In the genomic region with DNA sequence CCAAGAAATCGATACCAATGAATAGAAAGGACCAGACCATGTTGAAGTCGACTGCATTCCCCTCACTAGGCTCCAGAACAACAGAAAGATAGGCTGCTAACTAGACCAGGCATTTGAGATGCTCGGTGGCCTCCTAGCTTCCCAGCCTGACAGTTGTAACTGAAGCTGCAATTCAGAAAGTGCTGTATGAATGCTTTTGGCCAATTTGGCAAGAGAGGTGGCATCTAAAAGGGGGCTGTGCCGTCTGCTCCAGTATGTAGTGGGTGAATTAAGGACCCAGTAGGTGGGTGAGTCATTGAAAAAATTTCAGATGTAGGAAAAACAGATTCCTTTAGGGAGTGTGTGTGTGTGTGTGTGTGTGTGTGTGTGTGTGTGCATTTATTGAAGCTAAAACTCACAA, we compare ENCODE assay signal across 30 mouse cellular contexts.
DNase-seq lines count a peak whose midpoint lies in the region; ATAC-seq lines count a peak whose summit lies in the region.
"Had no signal": no experiment of that assay in that cellular context is flagged by ENCODE, and none has a peak within 500 bp of the region (broad histone marks: within the 10 kb centered on the region; RNA-seq: fewer than 3 reads in every experiment).

No protein-coding gene starts in this region.

- no peaks in the 10 kb centered on the region for H3K9me3 ChIP-seq in embryonic facial prominence, embryonic 10.5 days
- H3K9me3 ChIP-seq: embryonic facial prominence, embryonic 15.5 days; forebrain, embryonic 12.5 days; heart, embryonic 12.5 days; hindbrain, embryonic 13.5 days; midbrain, embryonic 15.5 days had no signal

- WGBS in embryonic facial prominence, embryonic 10.5 days = 74% methylated on average over 4 of the region's 4 CpGs

- no peaks in the 10 kb centered on the region for H3K27me3 ChIP-seq in embryonic facial prominence, embryonic 10.5 days (replicated peaks; ENCODE audit: low read depth, poor library complexity, severe bottlenecking)
- H3K27me3 ChIP-seq: embryonic facial prominence, embryonic 15.5 days; forebrain, embryonic 12.5 days; heart, embryonic 12.5 days; hindbrain, embryonic 13.5 days; midbrain, embryonic 15.5 days; Patski had no signal

- peak; percentile 11 to 55 for DNase-seq in layer of hippocampus, postnatal 14 days (ENCODE audit: low spot score in 2 of 2)
- no peak for DNase-seq in layer of hippocampus, adult 8-10 months (ENCODE audit: low spot score in 2 of 2)
- DNase-seq in brain, adult 2 months (ENCODE audit: low read depth, low spot score) = peak; percentile 67
- peak; percentile 28 to 67 for DNase-seq in left cerebral cortex, postnatal 14 days (ENCODE audit: low spot score in 2 of 2)
- DNase-seq in right cerebral cortex, postnatal 14 days = peak; percentile 17
- no peak for DNase-seq in embryonic facial prominence, embryonic 10.5 days (ENCODE audit: low spot score)
- DNase-seq in neural tube, embryonic 10.5 days (ENCODE audit: extremely low spot score, low spot score) = no peak
- DNase-seq: adrenal gland, postnatal 14 days; cerebellum, adult 2 months; forebrain, postnatal 0 days; gastrocnemius, adult 2 months; gastrocnemius, postnatal 36 days; heart, adult 18-20 months; heart, postnatal 4 days; kidney, adult 8-10 months; kidney, postnatal 10 days; liver; lung, adult 2 months; lung, postnatal 10 days had no signal

- no peak for ATAC-seq in megakaryocyte-erythroid progenitor cell, adult 5-6 weeks (replicated peaks; ENCODE audit: low FRiP score, low TSS enrichment, poor library complexity, severe bottlenecking)
- ATAC-seq: forebrain, postnatal 0 days; intestine, embryonic 16.5 days; midbrain, embryonic 15.5 days; Patski had no signal

- H3K27ac ChIP-seq in embryonic facial prominence, embryonic 10.5 days (replicated peaks) = no peak overlapping the region
- H3K27ac ChIP-seq: embryonic facial prominence, embryonic 15.5 days; forebrain, embryonic 12.5 days; gastrocnemius, adult 2 months; hindbrain, embryonic 13.5 days; liver, embryonic 14.5 days; macrophage; midbrain, embryonic 15.5 days; stomach, postnatal 0 days had no signal

- H3K36me3 ChIP-seq in embryonic facial prominence, embryonic 10.5 days (replicated peaks) = no peaks in the 10 kb centered on the region
- H3K36me3 ChIP-seq: embryonic facial prominence, embryonic 15.5 days; forebrain, embryonic 12.5 days; heart, embryonic 12.5 days; hindbrain, embryonic 13.5 days; midbrain, embryonic 15.5 days had no signal

- H3K4me1 ChIP-seq in embryonic facial prominence, embryonic 10.5 days = no peaks in the 10 kb centered on the region
- H3K4me1 ChIP-seq: embryonic facial prominence, embryonic 15.5 days; forebrain, embryonic 12.5 days; heart, embryonic 12.5 days; hindbrain, embryonic 13.5 days; midbrain, embryonic 15.5 days had no signal

- intact Hi-C loops in left cerebral cortex, postnatal 14 days (cut with DNase I) = no loop called here

- H3K4me3 ChIP-seq in embryonic facial prominence, embryonic 10.5 days = no peak overlapping the region
- H3K4me3 ChIP-seq: embryonic facial prominence, embryonic 15.5 days; forebrain, embryonic 12.5 days; gastrocnemius, adult 2 months; heart, embryonic 12.5 days; hindbrain, embryonic 13.5 days; midbrain, embryonic 15.5 days had no signal

Comparison
In these comparisons a context has a peak if more than half of its experiments do, and no peak if none do; other contexts are left out.
1. DNase-seq: peak in layer of hippocampus, postnatal 14 days (2 of 2), brain, adult 2 months (single experiment), left cerebral cortex, postnatal 14 days (2 of 2) and right cerebral cortex, postnatal 14 days (single experiment); none in layer of hippocampus, adult 8-10 months (0 of 2), embryonic facial prominence, embryonic 10.5 days (single experiment) and neural tube, embryonic 10.5 days (single experiment).